Mouse (Mus musculus) kidney, postnatal 25 days (tissue): ENCODE measurements at regions not wholly inside any gene's neighbourhood (a gene's known extent, or its start where the extent isn't known, plus 50 kb on each side); places are given as distances from the start of the nearest gene placed in this dataset.

Source experiments
- DNase-seq, 2 experiments: peaks; one replicate each; pipeline ENCODE4 v3.0.0; 2021; ENCODE audit warnings: mixed read lengths in 2 of 2

DNA sequence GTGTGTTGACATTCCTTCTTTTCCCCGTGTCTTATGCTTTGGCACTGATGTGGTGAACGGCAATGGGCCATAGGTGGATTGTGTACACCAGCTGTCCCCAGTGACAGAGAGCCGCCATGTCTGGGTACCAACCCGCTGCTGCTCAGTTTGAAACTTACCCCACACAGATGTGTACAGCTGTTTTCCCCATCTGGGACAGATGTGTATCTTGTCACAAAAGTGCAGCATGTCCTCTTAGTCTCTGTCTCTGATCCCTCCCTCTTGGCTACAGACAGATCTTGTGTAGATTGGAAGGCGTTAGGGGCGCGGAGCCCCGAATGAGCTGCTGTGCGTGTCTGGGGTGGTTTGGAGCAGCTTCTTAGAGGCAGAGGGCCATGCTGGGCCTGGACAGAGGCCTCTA, 196.1 kb upstream of the Sulf2 start:
- DNase-seq: no peak

- no peak for DNase-seq
Measured at GRCm38 (mm10) chr2:166348654-166349053, 193.2 kb upstream of the Sulf2 start.

DNA sequence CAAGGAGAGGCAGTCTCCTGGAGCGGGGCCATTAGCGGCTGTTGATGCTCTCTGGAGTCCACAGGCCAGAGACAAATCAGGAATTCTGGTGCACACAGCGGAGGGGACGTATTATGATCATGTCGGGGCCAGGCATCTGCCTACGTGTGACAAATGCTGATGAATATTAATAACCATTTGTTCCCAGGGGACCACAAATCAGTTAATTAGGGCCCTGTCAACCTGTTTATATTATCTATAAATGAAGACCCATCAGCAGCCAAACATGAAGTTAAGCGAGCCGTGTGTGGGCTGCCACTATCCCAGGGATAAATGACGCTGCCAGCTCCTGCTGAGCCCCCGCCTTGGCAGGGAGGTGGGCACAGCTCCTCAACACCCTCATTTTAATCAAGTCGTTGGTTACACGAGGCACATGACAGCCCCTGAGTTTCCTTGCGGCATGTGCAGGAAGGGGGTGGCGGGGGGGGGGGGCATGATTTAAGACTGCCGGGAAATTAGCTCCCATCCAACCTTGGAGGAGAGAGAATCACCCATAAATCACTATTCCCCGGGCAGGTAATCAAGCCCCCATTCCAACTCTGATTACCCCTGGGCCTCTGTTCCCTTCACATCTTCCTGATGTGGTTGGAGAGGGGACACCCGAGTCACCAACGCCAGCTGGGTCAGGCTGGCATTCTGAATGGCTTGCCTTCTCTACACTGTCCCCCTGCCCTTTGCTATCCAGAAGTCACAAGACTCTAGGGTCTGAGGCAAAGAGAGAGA, 191.1 kb upstream of the Sulf2 start:
- DNase-seq: no peak

- no peak for DNase-seq
Measured at GRCm38 (mm10) chr2:166343551-166344340, 188.3 kb upstream of the Sulf2 start.

GRCm38 (mm10) chr2:166342407-166342806, 186.9 kb upstream of the Sulf2 start:
- peak; percentile 70 to 82 for DNase-seq

- no peak for DNase-seq
Measured at GRCm38 (mm10) chr2:166340196-166340595, 184.7 kb upstream of the Sulf2 start.

DNA sequence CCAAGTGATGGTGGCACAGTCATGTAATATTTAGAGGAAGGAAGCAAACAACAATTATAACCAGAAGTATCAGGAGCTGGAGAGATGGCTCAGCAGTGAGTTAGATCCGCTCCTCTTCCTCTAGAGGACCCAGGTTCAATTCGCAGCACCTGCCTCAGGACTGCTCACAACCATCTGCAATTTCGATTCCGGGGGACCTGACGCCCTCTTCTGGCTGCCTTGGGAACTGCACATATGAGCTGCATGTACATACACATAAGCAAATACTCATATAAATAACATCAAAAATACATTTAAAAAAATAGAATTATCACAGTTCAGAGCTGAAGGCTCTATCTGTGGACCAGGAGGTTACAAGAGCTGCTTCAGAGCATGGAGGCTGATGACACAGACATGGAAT, 184.0 kb upstream of the Sulf2 start:
- no peak for DNase-seq

DNA sequence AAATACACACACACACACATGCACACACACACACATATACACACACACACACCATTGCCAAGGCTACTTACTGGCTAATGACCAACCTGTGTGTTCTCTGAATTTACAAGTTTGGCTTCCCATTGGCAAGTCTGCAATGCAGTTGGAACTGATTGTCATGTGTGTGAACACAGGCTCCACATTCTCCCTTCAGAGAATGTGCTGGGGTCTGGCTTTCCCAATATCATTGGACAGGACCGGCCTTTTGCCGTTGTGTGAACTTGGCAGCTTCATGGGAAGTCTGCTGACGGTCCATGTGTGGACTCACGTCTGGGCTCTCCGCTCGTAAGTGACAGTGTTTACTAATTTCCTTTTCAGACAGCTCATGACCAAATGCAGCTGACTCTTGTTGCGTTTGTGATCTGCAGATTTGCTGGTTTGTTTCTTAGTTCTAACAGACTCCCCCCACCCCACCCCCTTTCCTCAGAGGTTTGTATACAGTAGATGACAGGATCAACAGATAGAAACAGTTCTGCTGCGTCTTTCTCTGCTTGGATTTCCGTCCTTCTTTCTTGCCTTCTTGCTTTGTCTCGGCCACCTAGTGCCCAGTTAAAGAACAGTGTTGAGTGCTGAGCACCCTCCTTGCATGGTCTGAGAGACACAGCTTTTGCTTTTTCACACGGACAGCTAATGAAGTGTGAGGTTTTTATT, 183.1 kb upstream of the Sulf2 start:
- DNase-seq: peak in 1 of 2 experiments; percentile 57

DNA sequence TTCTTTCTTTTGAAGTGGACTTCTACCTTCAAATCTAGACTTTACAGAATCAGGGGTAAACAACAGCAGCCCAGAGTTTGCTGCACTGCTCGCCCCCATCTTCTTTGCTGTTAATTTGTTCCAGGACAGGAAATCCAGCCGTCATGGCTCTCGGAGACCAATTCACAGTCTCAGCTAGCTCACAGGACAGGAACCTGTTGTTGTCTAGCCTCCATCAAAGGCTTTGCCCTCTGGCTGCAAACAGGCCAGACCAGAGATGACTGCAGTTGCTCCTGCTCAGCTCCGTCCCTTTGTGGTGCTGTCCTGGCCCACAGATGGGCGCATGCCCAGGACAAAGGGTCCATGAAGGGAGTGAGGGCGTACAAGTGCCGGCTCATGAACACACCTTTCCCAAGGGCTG, 182.2 kb upstream of the Sulf2 start:
- no peak for DNase-seq

- no peak for DNase-seq
Measured at GRCm38 (mm10) chr2:166335702-166336101, 180.2 kb upstream of the Sulf2 start.

DNA sequence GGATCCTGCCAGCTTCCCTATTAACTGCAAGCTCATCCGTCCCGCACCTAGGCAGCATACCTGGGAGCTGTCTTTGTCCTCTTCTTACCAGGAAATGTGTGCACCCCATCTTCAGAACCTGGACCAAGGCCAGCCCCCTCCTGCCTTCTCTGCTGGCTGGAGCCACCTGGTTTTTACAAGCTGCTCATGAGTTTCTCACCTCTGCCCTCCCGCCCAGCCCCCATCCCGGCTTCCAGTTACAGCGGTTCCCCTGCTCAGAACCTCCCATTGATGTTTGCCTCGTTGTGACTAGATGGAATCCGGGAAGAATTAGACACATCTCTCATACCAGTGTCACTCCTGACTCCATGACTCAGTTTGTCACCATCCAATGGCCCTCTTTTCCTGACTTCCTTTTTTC, 179.1 kb upstream of the Sulf2 start:
- DNase-seq: no peak

GRCm38 (mm10) chr2:166333818-166334217, 178.4 kb upstream of the Sulf2 start:
- no peak for DNase-seq

DNA sequence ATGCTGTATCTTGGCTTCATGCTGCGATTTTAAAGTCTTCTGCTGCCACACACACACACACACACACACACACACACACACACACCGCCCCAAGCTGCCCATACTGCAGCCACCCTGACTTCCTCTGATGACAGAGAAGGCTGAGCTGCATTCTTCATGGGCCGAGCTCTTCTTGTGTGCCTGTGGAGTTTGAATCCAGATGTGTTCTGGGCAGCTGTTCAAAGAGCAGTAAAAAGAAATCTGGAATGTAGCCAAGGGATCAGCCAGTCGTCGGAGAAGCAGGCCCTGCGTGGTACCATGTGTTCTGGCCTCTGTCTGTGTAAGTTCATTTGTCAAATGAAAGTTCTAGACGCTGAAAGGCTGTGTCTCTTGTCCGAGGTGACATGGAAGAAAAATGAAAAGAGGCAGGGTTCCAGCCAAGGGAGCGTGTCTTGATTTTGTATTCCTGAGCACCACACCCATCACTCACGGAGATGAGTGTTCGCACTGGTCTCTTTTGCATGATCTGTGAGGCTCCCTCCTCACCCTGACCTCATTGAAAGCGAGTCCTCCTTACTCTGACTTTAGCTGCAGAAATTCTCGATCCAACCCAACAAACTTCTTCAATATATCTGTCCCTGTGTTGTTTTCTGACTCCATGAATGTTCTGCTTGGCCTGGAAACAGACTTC, 177.4 kb upstream of the Sulf2 start:
- DNase-seq: peak; percentile 32 to 72

- no peak for DNase-seq
Measured at GRCm38 (mm10) chr2:166331192-166331591, 175.7 kb upstream of the Sulf2 start.

DNA sequence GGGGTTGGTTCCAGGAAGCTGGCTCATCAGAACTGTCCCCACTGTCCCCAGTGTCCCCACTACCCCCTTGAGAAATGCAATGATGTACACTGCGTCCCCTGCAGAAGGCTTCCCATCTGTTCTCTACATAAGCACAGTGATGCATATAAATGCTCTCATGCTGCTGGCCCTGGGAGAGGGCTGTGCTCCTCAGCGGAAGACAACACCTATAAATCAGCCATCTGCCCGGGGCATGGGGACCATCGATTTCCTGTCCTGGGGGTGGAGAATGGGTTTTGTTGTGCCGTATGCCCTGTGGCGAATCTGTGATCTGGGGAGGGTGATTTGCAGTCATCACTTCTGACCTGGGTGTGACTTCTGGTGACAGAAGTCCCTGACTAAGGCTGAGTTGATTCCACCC, 174.9 kb upstream of the Sulf2 start:
- peak; percentile 20 to 75 for DNase-seq

GRCm38 (mm10) chr2:166329556-166330340, 174.3 kb upstream of the Sulf2 start:
- DNase-seq: no peak

DNA sequence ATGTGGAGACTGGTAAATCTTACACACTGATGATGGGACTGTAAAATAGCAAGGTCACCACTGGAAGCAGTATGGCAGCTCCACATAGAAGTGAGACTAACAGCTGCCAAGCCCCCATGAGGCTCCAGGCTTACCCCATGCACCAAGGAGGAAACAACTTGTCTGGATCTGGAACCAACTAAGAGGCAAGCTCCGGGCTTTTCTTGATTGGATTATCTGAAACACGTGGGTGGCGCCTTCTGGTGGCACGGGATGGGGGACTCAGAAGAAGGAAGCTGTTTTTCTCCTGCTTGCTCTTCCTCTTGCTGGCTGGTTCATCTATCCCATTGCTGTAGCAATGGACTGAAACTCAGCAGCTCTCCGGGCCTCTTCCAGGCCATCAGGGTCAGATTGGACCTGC, 171.5 kb upstream of the Sulf2 start:
- DNase-seq: no peak

- no peak for DNase-seq
Measured at GRCm38 (mm10) chr2:166324954-166325353, 169.5 kb upstream of the Sulf2 start.

GRCm38 (mm10) chr2:166324439-166324838, 169.0 kb upstream of the Sulf2 start:
- DNase-seq: peak; percentile 90 to 91

GRCm38 (mm10) chr2:166322668-166323043, 167.2 kb upstream of the Sulf2 start:
- DNase-seq: no peak

GRCm38 (mm10) chr2:166321992-166322667, 166.7 kb upstream of the Sulf2 start:
- DNase-seq: peak; percentile 47 to 65
